Mouse (Mus musculus) ES-E14 (cell line): ENCODE data around the gene Mgll. TPM values are rescaled to one million over a fixed set of nuclear protein-coding genes. Genes with fewer than 3 reads are reported as not detected.

ENCODE experiments used
- DNase-seq: peaks from one replicate; pipeline ENCODE4 v3.0.0-alpha.2; 2013; ENCODE audit warnings: low read depth, low spot score
- H3K27ac ChIP-seq: 2 replicates; pipeline ENCODE4 v1.5.1; 2012; ENCODE audit warnings: low read depth, mild to moderate bottlenecking, low read length, moderate library complexity, mixed read lengths; ENCODE audit not compliant: poor library complexity, insufficient read depth, severe bottlenecking
- H3K36me3 ChIP-seq: 2 replicates; pipeline ENCODE4 v1.6.1; 2012; ENCODE audit warnings: mild to moderate bottlenecking, low read length, moderate library complexity, mixed read lengths; ENCODE audit not compliant: control insufficient read depth, poor library complexity, insufficient read depth, severe bottlenecking
- H3K4me1 ChIP-seq, 2 experiments: fragments of 150-350 bp in 1 of 2; sonication (generic) in 1 of 2; 2 replicates each; pipeline ENCODE4 v1.6.1; 2012; ENCODE audit warnings: low read length in 2 of 2, mild to moderate bottlenecking in 1 of 2, mixed read lengths in 1 of 2; ENCODE audit not compliant: control insufficient read depth in 2 of 2, insufficient read depth in 2 of 2, poor library complexity in 1 of 2
- H3K4me3 ChIP-seq, 2 experiments: fragments of 150-350 bp in 1 of 2; sonication (generic) in 1 of 2; 2 replicates each; pipeline ENCODE4 v1.5.1; 2012; ENCODE audit warnings: low read length in 2 of 2, low read depth in 1 of 2, mild to moderate bottlenecking in 1 of 2, mixed read lengths in 1 of 2; ENCODE audit not compliant: insufficient read depth in 1 of 2, poor library complexity in 1 of 2, severe bottlenecking in 1 of 2
- H3K9ac ChIP-seq: 2 replicates; pipeline ENCODE4 v1.6.1; 2012; ENCODE audit warnings: low read depth, mild to moderate bottlenecking, low read length, mixed read lengths; ENCODE audit not compliant: poor library complexity, insufficient read depth, severe bottlenecking
- H3K9me3 ChIP-seq: fragments of 150-350 bp; sonication (generic); 2 replicates; pipeline ENCODE4 v1.6.1; 2012; ENCODE audit warnings: low read depth, mild to moderate bottlenecking, low read length; ENCODE audit not compliant: control insufficient read depth, insufficient read depth
- CHD2 ChIP-seq: IDR thresholded peaks from 2 replicates; pipeline ENCODE4 v1.6.1; 2014; ENCODE audit warnings: mild to moderate bottlenecking, low read depth, low read length, inconsistent platforms
- HCFC1 ChIP-seq: IDR thresholded peaks from 2 replicates; pipeline ENCODE4 v1.6.1; 2012; ENCODE audit warnings: low read length, inconsistent platforms, borderline replicate concordance; ENCODE audit not compliant: insufficient read depth
- MAFK ChIP-seq: IDR thresholded peaks from 2 replicates; pipeline ENCODE4 v1.6.1; 2014; ENCODE audit warnings: mild to moderate bottlenecking, low read depth, low read length, inconsistent platforms; ENCODE audit not compliant: insufficient read depth
- ZC3H11A ChIP-seq: IDR thresholded peaks from 2 replicates; pipeline ENCODE4 v1.6.1; 2012; ENCODE audit warnings: low read depth, mild to moderate bottlenecking, inconsistent platforms, low read length, borderline replicate concordance
- ZNF384 ChIP-seq: IDR thresholded peaks from 2 replicates; pipeline ENCODE4 v1.6.1; 2012; ENCODE audit warnings: low read depth, low read length, inconsistent platforms
- in situ Hi-C, 2 experiments: fragments of 600-800 bp; cut with MboI; formaldehyde crosslinking; loops; one replicate each; pipeline ENCODE4 v1.15.1; 2025; ENCODE audit warnings: low sequenced_read_pairs in 2 of 2, inconsistent platforms in 1 of 2; ENCODE audit not compliant: unreplicated experiment in 2 of 2
- total RNA-seq: library from RNA; depleted of rRNA; stranded (reverse); fragments of 300-350 nt; gene quantifications from 2 replicates; pipeline ENCODE4 v1.2.3, GENCODE M21; 2012

Mgll gene
- total RNA-seq, 1 experiment = 8.4 TPM

- in situ Hi-C loops = no loop called here
- peak; percentile 83 for DNase-seq
- no peaks in the 10 kb centered on the region for H3K4me1 ChIP-seq
- no peak overlapping the region for H3K4me3 ChIP-seq
- H3K27ac ChIP-seq = no peak overlapping the region
- no peaks in the 10 kb centered on the region for H3K9me3 ChIP-seq
- H3K9ac ChIP-seq = no peak overlapping the region
- peak; percentile 49 for TF ChIP-seq ZC3H11A
- no peak for TF ChIP-seq CHD2
- peak; percentile 14; the same call in 1 of the 2 replicates for TF ChIP-seq ZNF384
- peak; percentile 75; the same call in 1 of the 2 replicates for TF ChIP-seq MAFK
- H3K36me3 ChIP-seq = no peaks in the 10 kb centered on the region
Observed at GRCm38 (mm10) chr6:88860914-88861313, 136.7 kb downstream of the Mgll start.

- Histone ChIP-seq H3K4me1 (no peaks in the 10 kb centered on the region), H3K4me3 (no peak overlapping the region), H3K36me3 (no peaks in the 10 kb centered on the region), H3K9ac (no peak overlapping the region), H3K9me3 (no peaks in the 10 kb centered on the region), H3K27ac (no peak overlapping the region)
- in situ Hi-C loops = no loop called here
- no peak for DNase-seq
- TF ChIP-seq MAFK = no peak
- TF ChIP-seq CHD2 = no peak
- no peak for TF ChIP-seq HCFC1
- no peak for TF ChIP-seq ZNF384
- TF ChIP-seq ZC3H11A = no peak
Observed at GRCm38 (mm10) chr6:88865704-88866103, 141.5 kb downstream of the Mgll start.

- TF ChIP-seq CHD2 (no peak), ZC3H11A (no peak), ZNF384 (no peak), MAFK (no peak), HCFC1 (no peak)
- H3K9ac ChIP-seq = no peak overlapping the region
- no peak overlapping the region for H3K27ac ChIP-seq
- no peaks in the 10 kb centered on the region for H3K36me3 ChIP-seq
- H3K4me1 ChIP-seq = peaks cover 0 to 3% of the 10 kb centered on the region in 2 experiments; a peak in 1 of 4 replicates
- no peaks in the 10 kb centered on the region for H3K9me3 ChIP-seq
- in situ Hi-C loops = no loop called here
- no peak for DNase-seq
- no peak overlapping the region for H3K4me3 ChIP-seq
Observed at GRCm38 (mm10) chr6:88869459-88869858, 145.2 kb downstream of the Mgll start.

GRCm38 (mm10) chr6:88870594-88870993 is 146.4 kb downstream of the Mgll start:
- Histone ChIP-seq H3K9ac (no peak overlapping the region), H3K27ac (no peak overlapping the region), H3K4me3 (no peak overlapping the region), H3K36me3 (no peaks in the 10 kb centered on the region), H3K9me3 (no peaks in the 10 kb centered on the region), H3K4me1 (peaks cover 0 to 3% of the 10 kb centered on the region in 2 experiments; a peak in 1 of 4 replicates)
- in situ Hi-C loops = no loop called here
- TF ChIP-seq ZC3H11A = no peak
- TF ChIP-seq MAFK = no peak
- TF ChIP-seq CHD2 = no peak
- no peak for TF ChIP-seq ZNF384
- TF ChIP-seq HCFC1 = no peak
- no peak for DNase-seq

GRCm38 (mm10) chr6:88871546-88871945 is 147.3 kb downstream of the Mgll start:
- no peak overlapping the region for H3K9ac ChIP-seq
- no peak for DNase-seq
- in situ Hi-C loops = no loop called here
- no peaks in the 10 kb centered on the region for H3K36me3 ChIP-seq
- H3K9me3 ChIP-seq = no peaks in the 10 kb centered on the region
- no peak overlapping the region for H3K27ac ChIP-seq
- H3K4me1 ChIP-seq = peaks cover 0 to 3% of the 10 kb centered on the region in 2 experiments; a peak in 1 of 4 replicates
- no peak for TF ChIP-seq CHD2
- no peak for TF ChIP-seq HCFC1
- no peak for TF ChIP-seq ZNF384
- no peak overlapping the region for H3K4me3 ChIP-seq
